In genomic region chr2:54086254-54086653, GRCm38 (mm10) we compare ENCODE assay signal across 20 mouse cellular contexts. TPM values are rescaled to one million over a fixed set of nuclear protein-coding genes. Genes with fewer than 3 reads are reported as not detected.
DNase-seq lines count a peak whose midpoint lies in the region; ATAC-seq lines count a peak whose summit lies in the region.
"Had no signal": no experiment of that assay in that cellular context is flagged by ENCODE, and none has a peak within 500 bp of the region (broad histone marks: within the 10 kb centered on the region; RNA-seq: fewer than 3 reads in every experiment).

No protein-coding gene starts in this region.

- H3K9me3 ChIP-seq in forebrain, embryonic 13.5 days (replicated peaks), result no peaks in the 10 kb centered on the region
- H3K9me3 ChIP-seq in forebrain, embryonic 10.5 days, result no peaks in the 10 kb centered on the region
- no peaks in the 10 kb centered on the region for H3K9me3 ChIP-seq in intestine, embryonic 16.5 days (ENCODE audit: control insufficient read depth, low read length)
- H3K9me3 ChIP-seq: embryonic facial prominence, embryonic 10.5 days; limb, embryonic 12.5 days; liver, embryonic 15.5 days; midbrain, embryonic 10.5 days; stomach, embryonic 15.5 days had no signal

- no peak overlapping the region; the same call in 1 of the 2 replicates for H3K27ac ChIP-seq in forebrain, embryonic 13.5 days
- no peak overlapping the region for H3K27ac ChIP-seq in forebrain, embryonic 10.5 days
- H3K27ac ChIP-seq in intestine, embryonic 16.5 days (ENCODE audit: low read length), result no peak overlapping the region
- H3K27ac ChIP-seq: embryonic facial prominence, embryonic 10.5 days; limb, embryonic 12.5 days; liver, embryonic 15.5 days; stomach, embryonic 15.5 days had no signal

- intact Hi-C loops in left cerebral cortex, postnatal 14 days (cut with DNase I), result loop anchor here (10.0 kb wide), 2 partner anchors 881 to 1331 kb away; no protein-coding TSS in a partner anchor

- peaks cover 19% of the 10 kb centered on the region for H3K4me1 ChIP-seq in forebrain, embryonic 13.5 days
- peaks cover 43% of the 10 kb centered on the region for H3K4me1 ChIP-seq in forebrain, embryonic 10.5 days
- peaks cover 13% of the 10 kb centered on the region; the same call in 1 of the 2 replicates for H3K4me1 ChIP-seq in intestine, embryonic 16.5 days (ENCODE audit: control insufficient read depth, insufficient read depth, low read length)

- no peak overlapping the region for H3K4me3 ChIP-seq in forebrain, embryonic 13.5 days
- H3K4me3 ChIP-seq in forebrain, embryonic 10.5 days, result no peak overlapping the region
- no peak overlapping the region for H3K4me3 ChIP-seq in intestine, embryonic 16.5 days (ENCODE audit: low read length)
- H3K4me3 ChIP-seq: liver, embryonic 15.5 days had no signal

- 73% methylated on average over 4 of the region's 4 CpGs for WGBS in forebrain, embryonic 13.5 days
- 76% methylated on average over 4 of the region's 4 CpGs for WGBS in forebrain, embryonic 10.5 days
- 64% methylated on average over 4 of the region's 4 CpGs for WGBS in intestine, embryonic 16.5 days

- no peaks in the 10 kb centered on the region for H3K36me3 ChIP-seq in forebrain, embryonic 13.5 days (ENCODE audit: poor library complexity, severe bottlenecking)
- H3K36me3 ChIP-seq in forebrain, embryonic 10.5 days (replicated peaks), result no peaks in the 10 kb centered on the region
- no peaks in the 10 kb centered on the region for H3K36me3 ChIP-seq in intestine, embryonic 16.5 days (ENCODE audit: control insufficient read depth, insufficient read depth, low read length)
- H3K36me3 ChIP-seq: embryonic facial prominence, embryonic 10.5 days; limb, embryonic 12.5 days; liver, embryonic 15.5 days; midbrain, embryonic 10.5 days; stomach, embryonic 15.5 days had no signal

- no peak overlapping the region for H3K9ac ChIP-seq in forebrain, embryonic 13.5 days
- H3K9ac ChIP-seq in intestine, embryonic 16.5 days (ENCODE audit: low read depth, low read length), result no peak overlapping the region
- H3K9ac ChIP-seq: limb, embryonic 12.5 days; liver, embryonic 15.5 days; stomach, embryonic 15.5 days had no signal

- peak overlapping the region; percentile 69; the same call in 1 of the 2 replicates for H3K4me2 ChIP-seq in forebrain, embryonic 13.5 days
- H3K4me2 ChIP-seq in intestine, embryonic 16.5 days (ENCODE audit: low read depth, low read length), result no peak overlapping the region
- H3K4me2 ChIP-seq: liver, embryonic 15.5 days had no signal

- no peaks in the 10 kb centered on the region for H3K27me3 ChIP-seq in forebrain, embryonic 13.5 days
- H3K27me3 ChIP-seq in forebrain, embryonic 10.5 days (ENCODE audit: poor library complexity, severe bottlenecking), result peaks cover 45% of the 10 kb centered on the region
- H3K27me3 ChIP-seq in intestine, embryonic 16.5 days (replicated peaks; ENCODE audit: control insufficient read depth, insufficient read depth, low read length), result peaks cover 13% of the 10 kb centered on the region
- H3K27me3 ChIP-seq: stomach, embryonic 15.5 days had no signal

- no peak for ATAC-seq in forebrain, embryonic 13.5 days
- ATAC-seq in intestine, embryonic 16.5 days, result no peak

- no peak for DNase-seq in forebrain, embryonic 10.5 days (ENCODE audit: extremely low spot score, low spot score)
- peak; percentile 68 for DNase-seq in right cerebral cortex, adult 18-20 months
- DNase-seq in right cerebral cortex, postnatal 4 days, result no peak
- peak; percentile 54 to 57 for DNase-seq in left cerebral cortex, postnatal 14 days (ENCODE audit: low spot score in 2 of 2)
- DNase-seq in gastrocnemius, postnatal 25 days, result no peak
- no peak for DNase-seq in heart, adult 9 months (ENCODE audit: low spot score in 2 of 2)
- DNase-seq: gastrocnemius, postnatal 10 days; kidney, postnatal 36 days; lung, postnatal 14 days; thymus, postnatal 36 days had no signal

RNA-seq across cellular contexts. Expression of gene Rprm, which starts 0.9 kb away (rescaled TPM):
- polyA plus RNA-seq in forebrain, embryonic 13.5 days (2015; fragmentation: Nextera tagmentation; extraction: Ambion mirVana), result 176 and 177 TPM in 2 replicates
- polyA plus RNA-seq in forebrain, embryonic 10.5 days (2016; fragmentation: Nextera tagmentation; extraction: Ambion mirVana), result 46.6 and 47.1 TPM in 2 replicates
- 100 to 1,000 TPM; 108 to 144 TPM for total RNA-seq in left cerebral cortex, postnatal 14 days (2021)
- 4.6 and 6.3 TPM in 2 replicates for polyA plus RNA-seq in intestine, embryonic 16.5 days (2015; fragmentation: Nextera tagmentation; extraction: Ambion mirVana)
- under 1 TPM; 0.24 to 0.79 TPM for total RNA-seq in gastrocnemius, postnatal 25 days (2021)
- total RNA-seq: hematopoietic stem cell, adult 5-6 weeks; MEL; neutrophil, adult 5-6 weeks had no signal

Comparison
In these comparisons a context has a peak if more than half of its experiments do, and no peak if none do; other contexts are left out.
1. DNase-seq: peak in right cerebral cortex, adult 18-20 months (single experiment) and left cerebral cortex, postnatal 14 days (2 of 2); none in forebrain, embryonic 10.5 days (single experiment), right cerebral cortex, postnatal 4 days (single experiment), gastrocnemius, postnatal 25 days (single experiment) and heart, adult 9 months (0 of 2).